ENCODE assay signal across 8 mouse cellular contexts in the genomic region with DNA sequence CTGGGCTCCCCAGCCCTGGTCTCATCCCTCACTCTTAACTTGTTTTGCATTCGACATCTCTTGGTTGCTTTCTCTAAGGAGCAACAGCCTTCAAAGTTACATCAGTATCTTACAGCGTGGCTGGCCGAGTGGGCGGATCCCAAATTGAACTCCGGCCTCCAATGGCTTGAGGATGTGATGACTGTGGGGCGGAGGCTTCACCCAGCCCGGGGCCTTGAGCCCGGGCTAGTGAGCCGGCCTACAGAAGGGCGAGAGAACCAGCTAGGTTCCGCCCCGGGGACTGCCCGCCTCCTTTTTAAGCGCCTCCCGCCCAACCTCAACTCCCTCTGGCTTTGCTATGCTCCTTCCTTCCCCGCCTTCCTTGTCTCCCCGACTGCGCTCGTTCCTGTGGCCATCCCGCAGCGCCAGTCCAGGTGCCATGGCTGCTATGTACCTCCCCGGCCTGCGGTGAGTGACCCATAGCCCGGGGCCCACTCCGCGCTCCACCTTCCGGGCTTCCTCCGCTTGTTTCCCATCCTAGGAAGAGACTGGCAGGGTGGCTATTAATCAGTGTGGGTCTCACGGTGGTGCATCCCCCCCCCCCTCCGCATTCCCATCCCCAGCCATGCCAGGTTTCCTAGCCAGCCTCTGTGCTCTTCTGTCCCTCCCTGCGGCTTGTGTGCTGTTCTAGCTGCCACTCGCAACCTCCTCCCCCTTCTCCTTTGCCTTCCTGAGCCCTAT. TPM values are rescaled to one million over a fixed set of nuclear protein-coding genes. Genes with fewer than 3 reads are reported as not detected.
DNase-seq lines count a peak whose midpoint lies in the region; ATAC-seq lines count a peak whose summit lies in the region.

A gene (plus strand): TSS at position 200 of the 720 bp plus-strand sequence.

- H3K4me1 ChIP-seq in hindbrain, embryonic 11.5 days (replicated peaks; ENCODE audit: control insufficient read depth, insufficient read depth, low read length): no peaks in the 10 kb centered on the region

- no peaks in the 10 kb centered on the region for H3K27me3 ChIP-seq in hindbrain, embryonic 11.5 days (ENCODE audit: control insufficient read depth, insufficient read depth, low read length)

- no peaks in the 10 kb centered on the region for H3K9me3 ChIP-seq in hindbrain, embryonic 11.5 days (ENCODE audit: control insufficient read depth, low read length)

- peak within 1 kb of the TSS; percentile 42 for H3K4me3 ChIP-seq in hindbrain, embryonic 11.5 days (ENCODE audit: low read depth, low read length)

- H3K9ac ChIP-seq in hindbrain, embryonic 11.5 days (ENCODE audit: low read depth, low read length): peak within 1 kb of the TSS; percentile 52

- DNase-seq in R1 (ENCODE audit: low read depth, low spot score): peak; percentile 96
- peak; percentile 92 for DNase-seq in cerebellum, adult 9-11 months
- DNase-seq in frontal cortex, postnatal 10 days (ENCODE audit: low spot score in 2 of 2): peak; percentile 64 to 71
- peak; percentile 76 for DNase-seq in hindbrain, embryonic 11.5 days (ENCODE audit: low spot score)
- peak in 1 of 2 experiments; percentile 50 for DNase-seq in layer of hippocampus, postnatal 25 days (ENCODE audit: extremely low spot score in 1 of 2, low spot score in 1 of 2)
- peak; percentile 94 for DNase-seq in lung, postnatal 25 days (ENCODE audit: low spot score)
- peak; percentile 82 for DNase-seq in retina, embryonic 14.5 days (ENCODE audit: low spot score)
- DNase-seq in urinary bladder, postnatal 14 days (ENCODE audit: low spot score): peak; percentile 94

- 0 out of 2 replicates have a peak, but pooled peaks cover 2% of the 10 kb centered on the region for H3K36me3 ChIP-seq in hindbrain, embryonic 11.5 days (ENCODE audit: control insufficient read depth, insufficient read depth, low read length)

- H3K27ac ChIP-seq in hindbrain, embryonic 11.5 days (ENCODE audit: low read depth, low read length): peak within 1 kb of the TSS; percentile 17; the same call in 1 of the 2 replicates

- ATAC-seq in hindbrain, embryonic 11.5 days (ENCODE audit: low FRiP score): peak; percentile 86

- WGBS in hindbrain, embryonic 11.5 days: under 1% methylated on average over 31 of the region's 32 CpGs

- H3K4me2 ChIP-seq in hindbrain, embryonic 11.5 days (replicated peaks; ENCODE audit: low read depth, low read length): peak within 1 kb of the TSS; percentile 58

RNA-seq across cellular contexts. Expression of the gene that starts here (rescaled TPM):
- polyA plus RNA-seq in hindbrain, embryonic 11.5 days (2014; fragmentation: Nextera tagmentation; extraction: Ambion mirVana): 11.3 and 12.6 TPM in 2 replicates
- 10 to 100 TPM; 37.2 to 37.8 TPM for total RNA-seq in layer of hippocampus, postnatal 25 days (2021)
